In the genomic region with DNA sequence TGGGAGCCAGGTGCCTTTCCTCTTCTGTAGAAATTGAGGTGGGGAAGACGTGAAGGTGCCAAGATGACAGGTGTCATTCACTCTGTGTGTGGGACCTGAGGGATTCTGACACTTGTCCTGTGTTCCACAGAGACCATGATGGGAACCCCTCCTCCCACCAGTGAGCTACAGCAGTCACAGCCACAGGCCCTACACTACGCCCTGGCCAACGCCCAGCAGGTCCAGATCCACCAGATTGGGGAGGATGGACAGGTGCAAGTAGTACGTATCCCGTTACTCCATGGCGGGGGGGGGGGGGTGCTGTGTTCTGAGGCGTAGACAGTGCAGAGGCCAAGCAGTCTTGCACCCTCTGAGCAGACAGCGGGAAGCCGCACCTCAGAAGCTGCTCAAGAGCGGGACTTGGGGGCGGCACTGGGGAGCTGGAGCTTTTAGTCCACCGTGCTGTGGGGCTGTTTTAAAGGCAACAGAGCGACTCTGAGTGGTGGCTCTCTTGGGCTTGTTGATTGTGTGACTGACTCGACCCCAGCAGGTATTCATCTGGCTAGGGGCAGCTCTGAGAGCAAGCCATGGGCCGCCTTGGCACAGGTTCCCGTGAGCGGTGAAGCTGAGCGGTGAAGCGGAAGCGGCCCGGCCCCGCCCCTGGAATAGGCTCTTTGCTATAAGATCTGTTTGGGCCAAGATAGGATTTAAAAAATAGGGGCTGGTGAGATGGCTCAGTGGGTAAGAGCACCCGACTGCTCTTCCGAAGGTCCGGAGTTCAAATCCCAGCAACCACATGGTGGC, we compare ENCODE assay signal across 19 mouse cellular contexts. TPM values are rescaled to one million over a fixed set of nuclear protein-coding genes. Genes with fewer than 3 reads are reported as not detected.
A peak's percentile ranks its signal among the peaks of the same experiment; 100 is the strongest.
DNase-seq lines count a peak whose midpoint lies in the region; ATAC-seq lines count a peak whose summit lies in the region.
"Had no signal": no experiment of that assay in that cellular context is flagged by ENCODE, and none has a peak within 500 bp of the region (broad histone marks: within the 10 kb centered on the region; RNA-seq: fewer than 3 reads in every experiment).

No protein-coding gene starts in this region.

- no peaks in the 10 kb centered on the region for H3K27me3 ChIP-seq in kidney, embryonic 14.5 days (ENCODE audit: control insufficient read depth, insufficient read depth, low read length)
- H3K27me3 ChIP-seq: heart, embryonic 13.5 days; midbrain, embryonic 15.5 days; neural tube, embryonic 12.5 days; stomach, embryonic 15.5 days had no signal

- DNase-seq in kidney, postnatal 10 days = no peak
- DNase-seq in ES-CJ7 (ENCODE audit: low read depth, low spot score) (peak; percentile 14), R1 (ENCODE audit: low read depth, low spot score) (peak; percentile 17)
- peak; percentile 76 to 84 for DNase-seq in cerebellum, postnatal 10 days
- DNase-seq in embryo, embryonic 9.5 days (ENCODE audit: extremely low spot score) = no peak
- DNase-seq in right cerebral cortex, postnatal 14 days = no peak
- DNase-seq: adrenal gland, postnatal 25 days; gastrocnemius, postnatal 36 days; heart, postnatal 4 days; liver; lung, adult 2 months; lung, postnatal 4 days had no signal

- peak; percentile 55; the same call in 1 of the 2 replicates for ATAC-seq in kidney, embryonic 14.5 days (ENCODE audit: low FRiP score, low TSS enrichment)
- ATAC-seq: activated CD4-positive, CD25-positive, alpha-beta regulatory T cell, adult 4 months; intestine, embryonic 16.5 days; midbrain, embryonic 15.5 days had no signal

- no peaks in the 10 kb centered on the region for H3K4me1 ChIP-seq in kidney, embryonic 14.5 days (ENCODE audit: control insufficient read depth, insufficient read depth, low read length)
- H3K4me1 ChIP-seq: stomach, embryonic 15.5 days had no signal

- H3K4me2 ChIP-seq in kidney, embryonic 14.5 days (replicated peaks; ENCODE audit: low read depth, low read length) = no peak overlapping the region
- H3K4me2 ChIP-seq: heart, embryonic 13.5 days; midbrain, embryonic 15.5 days; neural tube, embryonic 12.5 days; stomach, embryonic 15.5 days had no signal

- WGBS in kidney, embryonic 14.5 days = 79% methylated on average over 25 of the region's 25 CpGs

- no peaks in the 10 kb centered on the region for H3K9me3 ChIP-seq in kidney, embryonic 14.5 days (ENCODE audit: control insufficient read depth, low read length)
- H3K9me3 ChIP-seq: heart, embryonic 13.5 days; midbrain, embryonic 15.5 days; neural tube, embryonic 12.5 days; stomach, embryonic 15.5 days had no signal

- H3K4me3 ChIP-seq in kidney, embryonic 14.5 days (ENCODE audit: low read length) = no peak overlapping the region
- H3K4me3 ChIP-seq: heart, embryonic 13.5 days; midbrain, embryonic 15.5 days; neural tube, embryonic 12.5 days; stomach, embryonic 15.5 days had no signal

- peaks cover 68% of the 10 kb centered on the region for H3K36me3 ChIP-seq in kidney, embryonic 14.5 days (ENCODE audit: control insufficient read depth, insufficient read depth, low read length)

- no peak overlapping the region for H3K27ac ChIP-seq in kidney, embryonic 14.5 days (ENCODE audit: low read depth, low read length)
- H3K27ac ChIP-seq: heart, embryonic 13.5 days; midbrain, embryonic 15.5 days; neural tube, embryonic 12.5 days; stomach, embryonic 15.5 days had no signal

- no peak overlapping the region for H3K9ac ChIP-seq in kidney, embryonic 14.5 days (ENCODE audit: low read depth, low read length)
- H3K9ac ChIP-seq: heart, embryonic 13.5 days; midbrain, embryonic 15.5 days; neural tube, embryonic 12.5 days; stomach, embryonic 15.5 days had no signal

RNA-seq across cellular contexts. Expression of gene Banp, which starts 56.1 kb away (rescaled TPM):
- 39.2 and 39.5 TPM in 2 replicates for polyA plus RNA-seq in kidney, embryonic 14.5 days (2014; fragmentation: Nextera tagmentation; extraction: Ambion mirVana)

Comparison
In these comparisons a context has a peak if more than half of its experiments do, and no peak if none do; other contexts are left out.
1. DNase-seq: peak in ES-CJ7 (single experiment), R1 (single experiment) and cerebellum, postnatal 10 days (2 of 2); none in kidney, postnatal 10 days (single experiment), embryo, embryonic 9.5 days (single experiment) and right cerebral cortex, postnatal 14 days (single experiment).